Mouse (Mus musculus) naive thymus-derived CD4-positive, alpha-beta T cell, adult 2 months (primary cell): ENCODE measurements around the gene Olfr427.
"Not testable (repeated sequence)": the region's sequence is repeated elsewhere in the genome, so short reads cannot be mapped to it uniquely, and the experiment has no call there.

Source experiments
- DNase-seq: peaks from one replicate; pipeline ENCODE4 v3.0.0-alpha.2; 2011; ENCODE audit warnings: low read depth

Olfr427 gene

DNA sequence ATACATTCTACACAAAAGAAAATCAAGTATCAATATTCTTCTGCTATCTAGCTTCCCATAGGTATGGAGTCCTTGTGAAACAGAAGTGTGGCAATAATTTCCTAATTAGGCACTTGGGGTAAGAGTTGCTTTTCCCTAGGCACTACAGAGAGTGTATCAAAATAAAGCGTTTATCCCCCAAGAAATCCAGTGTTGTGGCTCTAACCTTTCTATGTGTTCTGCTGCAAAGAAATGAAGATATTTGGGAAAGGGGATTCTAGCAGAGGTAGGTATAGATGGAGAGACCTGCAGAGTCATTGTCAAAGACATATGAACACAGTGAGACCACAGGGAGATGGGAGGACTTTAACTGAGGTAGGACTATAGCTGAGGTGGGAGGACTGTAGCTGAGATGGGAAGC, at the start of gene Olfr427:
Gene Olfr427 (plus strand): TSS at position 301 of the 400 bp plus-strand sequence.
- no peak for DNase-seq

DNA sequence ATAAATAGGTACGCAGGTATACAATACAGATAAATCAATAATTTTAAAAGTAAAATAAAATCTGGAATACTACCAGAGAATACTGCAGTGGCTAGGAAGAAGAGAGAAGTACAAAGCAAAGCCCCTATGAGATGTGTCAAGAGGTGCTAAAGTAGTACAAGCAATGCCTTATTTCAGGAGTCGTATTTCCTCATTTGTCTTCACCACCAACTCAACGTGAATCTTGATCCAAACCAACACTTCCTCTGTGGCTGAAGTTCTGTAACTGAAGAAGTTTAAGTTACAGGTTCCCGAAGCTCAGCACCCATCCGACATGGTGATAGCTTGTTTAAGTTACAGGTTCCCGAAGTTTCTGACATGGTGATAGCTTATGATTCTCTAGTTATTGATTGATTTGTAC, 48.5 kb upstream of the Olfr427 start:
- DNase-seq, result not testable (repeated sequence)

- DNase-seq, result no peak
Observed at GRCm38 (mm10) chr1:174048893-174049292, 47.8 kb upstream of the Olfr427 start, which contains the start of gene Olfr432. Gene Olfr432, plus strand, starts transcription at chr1:174049205.

DNA sequence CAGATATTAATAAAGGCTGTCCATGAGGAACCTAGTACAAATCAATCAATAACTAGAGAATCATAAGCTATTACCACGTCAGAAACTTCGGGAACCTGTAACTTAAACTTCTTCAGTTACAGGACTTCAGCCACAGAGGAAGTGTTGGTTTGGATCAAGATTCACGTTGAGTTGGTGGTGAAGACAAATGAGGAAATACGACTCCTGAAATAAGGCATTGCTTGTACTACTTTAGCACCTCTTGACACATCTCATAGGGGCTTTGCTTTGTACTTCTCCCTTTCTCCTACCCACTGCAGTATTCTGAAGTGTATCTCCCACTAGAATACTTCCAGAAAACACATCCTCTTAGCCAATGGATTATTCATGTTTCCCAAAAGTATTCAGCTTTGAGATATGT, 47.3 kb upstream of the Olfr427 start:
- DNase-seq, result not testable (repeated sequence)

DNA sequence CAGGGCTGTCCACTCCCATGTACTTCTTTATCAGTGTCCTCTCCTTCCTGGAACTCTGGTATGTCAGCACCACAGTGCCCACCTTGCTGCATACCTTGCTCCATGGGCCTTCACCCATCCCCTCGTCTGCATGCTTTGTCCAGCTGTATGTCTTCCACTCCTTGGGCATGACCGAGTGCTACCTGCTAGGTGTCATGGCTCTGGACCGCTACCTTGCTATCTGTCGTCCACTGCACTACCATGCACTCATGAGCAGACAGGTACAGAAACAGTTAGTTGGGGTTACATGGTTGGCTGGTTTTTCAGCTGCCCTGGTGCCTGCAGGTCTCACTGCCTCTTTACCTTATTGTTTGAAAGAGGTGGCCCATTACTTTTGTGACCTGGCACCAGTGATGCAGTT, 46.2 kb upstream of the Olfr427 start:
- DNase-seq, result no peak

DNA sequence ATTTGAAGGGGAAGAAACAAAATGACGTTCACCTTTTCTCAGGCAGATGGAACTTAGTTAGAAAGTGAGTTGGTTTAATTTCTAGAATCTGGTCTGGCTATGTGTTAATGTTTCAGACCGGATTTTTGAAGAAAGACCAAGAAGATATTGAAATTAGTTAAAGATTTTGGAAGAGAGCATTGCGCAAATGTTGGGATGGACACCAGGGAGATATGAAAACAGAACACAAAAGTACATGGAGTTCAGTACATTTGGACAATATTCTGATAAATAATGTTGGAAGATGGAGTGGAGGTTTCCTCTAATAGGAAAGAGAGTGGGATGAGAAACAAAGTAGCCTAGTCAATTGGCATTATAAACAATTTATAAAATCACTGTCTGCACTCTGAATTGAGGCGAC, 45.2 kb upstream of the Olfr427 start:
- DNase-seq, result no peak

GRCm38 (mm10) chr1:174051931-174052536, 44.7 kb upstream of the Olfr427 start:
- DNase-seq, result no peak

GRCm38 (mm10) chr1:174052981-174053380, 43.7 kb upstream of the Olfr427 start:
- DNase-seq, result no peak

GRCm38 (mm10) chr1:174055248-174055647, 41.4 kb upstream of the Olfr427 start:
- DNase-seq, result no peak

GRCm38 (mm10) chr1:174066305-174066704, 30.4 kb upstream of the Olfr427 start, which contains the start of gene Olfr430:
Gene Olfr430, plus strand, starts transcription at chr1:174066605.
- DNase-seq, result no peak

- DNase-seq, result no peak
Observed at GRCm38 (mm10) chr1:174084031-174084430, 12.7 kb upstream of the Olfr427 start, which contains the start of gene Olfr429. Gene Olfr429, plus strand, starts transcription at chr1:174084331.

- DNase-seq, result peak; percentile 26
Observed at GRCm38 (mm10) chr1:174103735-174104134, 7.0 kb downstream of the Olfr427 start.

DNA sequence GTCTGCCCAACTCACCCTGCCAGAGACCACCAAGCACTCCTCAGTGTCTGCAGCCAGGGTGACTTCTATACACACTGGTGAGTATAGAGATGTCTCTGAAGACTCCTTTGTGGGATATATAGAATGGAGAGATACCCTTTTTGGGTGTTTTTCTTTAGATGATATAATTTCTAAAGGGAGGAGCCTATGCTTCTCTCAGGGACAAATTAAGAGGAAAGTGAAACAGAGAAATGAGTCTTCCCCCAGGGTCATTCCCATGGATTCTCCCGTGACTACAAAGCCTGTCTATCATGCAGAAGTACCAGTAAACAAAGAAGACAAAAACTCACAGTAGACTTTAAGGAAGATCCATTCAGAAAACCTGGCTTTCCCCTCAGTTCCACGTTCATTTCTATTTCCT, 24.4 kb downstream of the Olfr427 start, which contains the start of gene Olfr231:
Gene Olfr231 (minus strand): TSS at position 101 of the 400 bp plus-strand sequence.
- DNase-seq, result no peak

DNA sequence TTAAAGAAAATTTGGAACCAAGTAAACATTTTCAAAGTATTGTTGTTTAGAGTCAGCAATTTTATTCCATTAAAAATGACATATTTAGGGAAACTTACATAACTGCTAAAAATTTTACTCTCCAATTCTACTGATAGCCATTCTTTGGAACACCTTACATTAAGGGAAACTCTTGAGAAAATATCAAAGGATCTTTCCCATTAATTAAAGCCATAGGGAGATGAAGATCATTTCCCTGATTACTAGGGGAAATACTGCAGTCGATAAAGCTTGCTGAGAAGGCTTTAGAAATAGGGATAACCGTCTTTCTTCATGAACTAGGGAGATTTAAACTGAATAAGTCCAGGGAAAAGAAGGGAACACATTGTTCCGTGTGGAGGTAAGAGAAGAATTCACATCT, 34.5 kb downstream of the Olfr427 start, which contains the start of gene Olfr424:
Gene Olfr424 (plus strand): TSS at position 301 of the 400 bp plus-strand sequence.
- no peak for DNase-seq

GRCm38 (mm10) chr1:174131999-174132398, 35.3 kb downstream of the Olfr427 start:
- DNase-seq, result no peak

GRCm38 (mm10) chr1:174141384-174141783, 44.7 kb downstream of the Olfr427 start:
- DNase-seq, result no peak

GRCm38 (mm10) chr1:174146696-174147095, 50.0 kb downstream of the Olfr427 start:
- DNase-seq, result no peak

DNA sequence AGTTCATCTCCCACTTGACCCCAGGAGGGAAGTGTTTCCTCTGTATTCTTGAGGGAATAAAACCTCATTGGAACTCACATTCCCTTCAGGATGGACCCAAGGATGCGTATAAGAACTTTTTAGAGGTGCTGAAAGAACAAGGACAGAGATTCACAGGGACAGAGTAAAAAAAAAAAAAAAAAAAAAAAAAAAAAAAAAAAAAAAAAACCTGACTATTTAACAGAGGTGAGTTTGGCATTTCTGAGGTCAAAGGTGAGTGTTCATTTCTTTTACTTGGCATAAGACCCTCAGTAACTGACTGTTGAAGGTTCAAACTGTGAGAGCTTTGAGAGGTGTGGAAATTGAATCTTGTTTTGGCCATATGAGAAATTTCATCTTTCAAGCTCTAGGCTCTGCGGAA, 52.6 kb downstream of the Olfr427 start:
- no peak for DNase-seq
